Mouse (Mus musculus): ENCODE results near the gene Gatad2b. TPM values are rescaled to one million over a fixed set of nuclear protein-coding genes. Genes with fewer than 3 reads are reported as not detected.

The Gatad2b gene
- polyA plus RNA-seq, 1 experiment from 2014 or later: 4.7 TPM

- Histone ChIP-seq H3K4me1 (replicated peaks; ENCODE audit: control insufficient read depth, insufficient read depth, low read length) (no peaks in the 10 kb centered on the region), H3K4me3 (ENCODE audit: low read depth, low read length) (no peak overlapping the region), H3K4me2 (replicated peaks; ENCODE audit: low read depth) (no peak overlapping the region), H3K9me3 (ENCODE audit: control insufficient read depth) (no peaks in the 10 kb centered on the region), H3K27me3 (replicated peaks; ENCODE audit: control insufficient read depth, insufficient read depth, low read length) (no peaks in the 10 kb centered on the region), H3K9ac (ENCODE audit: low read depth, low read length) (no peak overlapping the region), H3K27ac (ENCODE audit: low read depth, low read length) (no peak overlapping the region), H3K36me3 (ENCODE audit: control insufficient read depth, insufficient read depth) (no peaks in the 10 kb centered on the region)
- peak; percentile 53 for TF ChIP-seq CTCF (IDR thresholded peaks at IDR 0.05; ENCODE audit: low read depth)
- ATAC-seq: no peak
Observed at GRCm38 (mm10) chr3:90313367-90313766, 20.4 kb downstream of the Gatad2b start.

GRCm38 (mm10) chr3:90314241-90314640, 21.3 kb downstream of the Gatad2b start:
- Histone ChIP-seq H3K4me2 (replicated peaks; ENCODE audit: low read depth) (no peak overlapping the region), H3K27me3 (replicated peaks; ENCODE audit: control insufficient read depth, insufficient read depth, low read length) (no peaks in the 10 kb centered on the region), H3K36me3 (ENCODE audit: control insufficient read depth, insufficient read depth) (no peaks in the 10 kb centered on the region), H3K9ac (ENCODE audit: low read depth, low read length) (no peak overlapping the region), H3K4me1 (replicated peaks; ENCODE audit: control insufficient read depth, insufficient read depth, low read length) (no peaks in the 10 kb centered on the region), H3K4me3 (ENCODE audit: low read depth, low read length) (no peak overlapping the region), H3K27ac (ENCODE audit: low read depth, low read length) (no peak overlapping the region), H3K9me3 (ENCODE audit: control insufficient read depth) (no peaks in the 10 kb centered on the region)
- no peak for ATAC-seq
- TF ChIP-seq CTCF (IDR thresholded peaks at IDR 0.05; ENCODE audit: low read depth): no peak

DNA sequence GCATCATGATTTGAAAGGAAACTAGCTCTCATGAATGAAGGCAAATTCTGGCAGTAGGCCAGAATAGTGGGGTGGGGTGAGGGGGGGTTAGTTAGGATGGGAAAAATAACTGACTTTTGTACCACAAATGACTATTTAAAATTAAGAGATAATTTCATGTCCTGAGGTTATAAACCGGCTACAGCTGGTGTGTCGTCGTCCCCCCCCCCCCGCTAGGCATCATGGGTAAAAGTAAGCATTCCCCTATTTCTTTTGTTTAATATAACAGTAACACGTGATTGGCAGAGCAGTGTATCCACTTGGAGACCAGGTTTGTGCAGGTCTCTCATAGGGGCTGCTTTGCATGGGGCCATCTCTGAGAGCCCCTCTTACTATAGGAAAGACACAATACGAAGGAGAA, 29.3 kb downstream of the Gatad2b start:
- TF ChIP-seq CTCF (IDR thresholded peaks at IDR 0.05; ENCODE audit: low read depth): no peak
- no peak overlapping the region for H3K9ac ChIP-seq (ENCODE audit: low read depth, low read length)
- WGBS: 32% methylated on average over 6 of the region's 6 CpGs
- no peaks in the 10 kb centered on the region for H3K27me3 ChIP-seq (replicated peaks; ENCODE audit: control insufficient read depth, insufficient read depth, low read length)
- H3K4me1 ChIP-seq (replicated peaks; ENCODE audit: control insufficient read depth, insufficient read depth, low read length): peaks cover 3% of the 10 kb centered on the region; the same call in 1 of the 2 replicates
- no peak overlapping the region for H3K4me3 ChIP-seq (ENCODE audit: low read depth, low read length)
- no peaks in the 10 kb centered on the region for H3K9me3 ChIP-seq (ENCODE audit: control insufficient read depth)
- peak overlapping the region; percentile 27; the same call in 1 of the 2 replicates for H3K4me2 ChIP-seq (replicated peaks; ENCODE audit: low read depth)
- no peaks in the 10 kb centered on the region for H3K36me3 ChIP-seq (ENCODE audit: control insufficient read depth, insufficient read depth)
- H3K27ac ChIP-seq (ENCODE audit: low read depth, low read length): no peak overlapping the region
- ATAC-seq: no peak

DNA sequence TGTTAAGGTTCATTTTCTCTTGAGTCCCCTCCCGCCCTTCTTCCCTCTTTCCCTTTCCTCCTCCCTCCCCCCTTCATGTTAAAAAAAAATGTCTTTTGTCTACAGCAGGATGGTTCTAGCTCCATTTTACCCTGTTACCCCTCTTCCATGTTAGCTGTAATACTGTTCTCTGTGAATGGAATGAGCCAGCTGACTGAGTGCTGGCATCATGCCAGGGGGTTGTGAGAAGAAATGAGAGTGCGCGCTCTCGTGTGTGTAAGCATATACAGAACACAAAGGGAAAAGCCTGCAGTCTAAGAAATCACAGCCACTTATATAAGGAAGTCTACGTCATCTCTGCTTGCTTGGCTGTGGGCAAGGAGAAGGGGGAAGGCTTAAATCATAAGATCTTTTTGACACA, 30.1 kb downstream of the Gatad2b start:
- ATAC-seq: peak; percentile 47; the same call in 1 of the 2 replicates
- H3K27ac ChIP-seq (ENCODE audit: low read depth, low read length): no peak overlapping the region
- H3K4me2 ChIP-seq (replicated peaks; ENCODE audit: low read depth): peak overlapping the region; percentile 24; the same call in 1 of the 2 replicates

GRCm38 (mm10) chr3:90332485-90332884, 39.5 kb downstream of the Gatad2b start:
- no peak for TF ChIP-seq CTCF (IDR thresholded peaks at IDR 0.05; ENCODE audit: low read depth)
- Histone ChIP-seq H3K9me3 (ENCODE audit: control insufficient read depth) (no peaks in the 10 kb centered on the region), H3K4me3 (ENCODE audit: low read depth, low read length) (no peak overlapping the region), H3K27me3 (replicated peaks; ENCODE audit: control insufficient read depth, insufficient read depth, low read length) (no peaks in the 10 kb centered on the region), H3K36me3 (ENCODE audit: control insufficient read depth, insufficient read depth) (no peaks in the 10 kb centered on the region), H3K4me1 (replicated peaks; ENCODE audit: control insufficient read depth, insufficient read depth, low read length) (no peaks in the 10 kb centered on the region), H3K27ac (ENCODE audit: low read depth, low read length) (peak overlapping the region; percentile 54; the same call in 1 of the 2 replicates), H3K9ac (ENCODE audit: low read depth, low read length) (no peak overlapping the region), H3K4me2 (replicated peaks; ENCODE audit: low read depth) (no peak overlapping the region)
- WGBS: 64% methylated on average over 5 of the region's 5 CpGs
- peak; percentile 83 for ATAC-seq

More for the DNA sequence above, 30.1 kb downstream of the Gatad2b start:
- no peak for TF ChIP-seq CTCF (IDR thresholded peaks at IDR 0.05; ENCODE audit: low read depth)
- no peaks in the 10 kb centered on the region for H3K36me3 ChIP-seq (ENCODE audit: control insufficient read depth, insufficient read depth)
- H3K9ac ChIP-seq (ENCODE audit: low read depth, low read length): no peak overlapping the region
- H3K9me3 ChIP-seq (ENCODE audit: control insufficient read depth): no peaks in the 10 kb centered on the region
- 8% methylated on average over 5 of the region's 5 CpGs for WGBS
- no peaks in the 10 kb centered on the region for H3K27me3 ChIP-seq (replicated peaks; ENCODE audit: control insufficient read depth, insufficient read depth, low read length)
- no peak overlapping the region for H3K4me3 ChIP-seq (ENCODE audit: low read depth, low read length)
- H3K4me1 ChIP-seq (replicated peaks; ENCODE audit: control insufficient read depth, insufficient read depth, low read length): peaks cover 3% of the 10 kb centered on the region; the same call in 1 of the 2 replicates

DNA sequence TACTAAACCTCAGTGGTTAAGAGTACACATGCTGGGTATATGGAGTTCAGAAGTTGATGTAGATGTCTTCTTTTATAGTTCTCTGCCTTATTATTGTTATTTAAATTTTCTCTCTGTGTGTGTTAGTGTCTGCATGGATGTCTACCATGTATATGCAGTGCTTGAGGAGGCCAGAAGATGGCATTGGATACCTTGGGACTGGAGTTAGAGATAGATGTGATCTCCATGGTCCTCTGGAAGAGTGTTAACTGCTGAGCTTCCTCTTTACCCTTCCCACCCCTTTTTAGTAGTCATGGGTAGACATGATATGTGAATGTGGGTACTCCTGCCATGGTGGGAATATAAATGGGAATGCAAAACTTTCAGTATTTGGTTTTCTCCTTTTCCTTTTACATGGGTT, 42.5 kb downstream of the Gatad2b start:
- H3K27ac ChIP-seq (ENCODE audit: low read depth, low read length): no peak overlapping the region
- H3K9me3 ChIP-seq (ENCODE audit: control insufficient read depth): no peaks in the 10 kb centered on the region
- no peak overlapping the region for H3K9ac ChIP-seq (ENCODE audit: low read depth, low read length)
- ATAC-seq: no peak
- H3K27me3 ChIP-seq (replicated peaks; ENCODE audit: control insufficient read depth, insufficient read depth, low read length): no peaks in the 10 kb centered on the region
- TF ChIP-seq CTCF (IDR thresholded peaks at IDR 0.05; ENCODE audit: low read depth): peak; percentile 45
- H3K4me1 ChIP-seq (replicated peaks; ENCODE audit: control insufficient read depth, insufficient read depth, low read length): no peaks in the 10 kb centered on the region
- 0 out of 2 replicates have a peak, but pooled peaks cover 4% of the 10 kb centered on the region for H3K36me3 ChIP-seq (ENCODE audit: control insufficient read depth, insufficient read depth)
- H3K4me2 ChIP-seq (replicated peaks; ENCODE audit: low read depth): no peak overlapping the region
- H3K4me3 ChIP-seq (ENCODE audit: low read depth, low read length): no peak overlapping the region

GRCm38 (mm10) chr3:90338190-90338589, 45.2 kb downstream of the Gatad2b start:
- no peak for ATAC-seq
- H3K27ac ChIP-seq (ENCODE audit: low read depth, low read length): no peak overlapping the region
- no peak overlapping the region for H3K9ac ChIP-seq (ENCODE audit: low read depth, low read length)
- WGBS: 70% methylated on average over 3 of the region's 3 CpGs
- H3K36me3 ChIP-seq (ENCODE audit: control insufficient read depth, insufficient read depth): peaks cover 8% of the 10 kb centered on the region
- TF ChIP-seq CTCF (IDR thresholded peaks at IDR 0.05; ENCODE audit: low read depth): no peak
- H3K4me1 ChIP-seq (replicated peaks; ENCODE audit: control insufficient read depth, insufficient read depth, low read length): no peaks in the 10 kb centered on the region
- no peak overlapping the region for H3K4me3 ChIP-seq (ENCODE audit: low read depth, low read length)
- no peaks in the 10 kb centered on the region for H3K27me3 ChIP-seq (replicated peaks; ENCODE audit: control insufficient read depth, insufficient read depth, low read length)
- no peaks in the 10 kb centered on the region for H3K9me3 ChIP-seq (ENCODE audit: control insufficient read depth)
- H3K4me2 ChIP-seq (replicated peaks; ENCODE audit: low read depth): no peak overlapping the region
